Mouse (Mus musculus) CH12.LX (cell line): Measurements from ENCODE around the gene Frmd8. TPM values are rescaled to one million over a fixed set of nuclear protein-coding genes. Genes with fewer than 3 reads are reported as not detected.

Experiments used
- DNase-seq: peaks from one replicate; pipeline ENCODE4 v3.0.0-alpha.2; 2013; ENCODE audit errors: extremely low read depth
- H3K27ac ChIP-seq: 2 replicates; pipeline ENCODE4 v1.5.1; 2012; ENCODE audit warnings: low read depth, mild to moderate bottlenecking, control low read depth, moderate library complexity; ENCODE audit not compliant: insufficient read depth
- H3K27me3 ChIP-seq: replicated peaks from 2 replicates; pipeline ENCODE3; 2012; ENCODE audit warnings: inconsistent platforms
- H3K36me3 ChIP-seq, 2 experiments: replicated peaks in 1 of 2; 2 replicates each; pipeline versions ENCODE3 to v1.6.1; 2012; ENCODE audit warnings: inconsistent platforms in 1 of 2, low read length in 1 of 2, mild to moderate bottlenecking in 1 of 2, mixed read lengths in 1 of 2, moderate library complexity in 1 of 2; ENCODE audit not compliant: control insufficient read depth in 1 of 2, insufficient read depth in 1 of 2
- H3K4me1 ChIP-seq, 2 experiments: 2 replicates each; pipeline ENCODE4 v1.6.1; 2012; ENCODE audit warnings: inconsistent platforms in 1 of 2, moderate library complexity in 1 of 2; ENCODE audit not compliant: insufficient read depth in 2 of 2, control insufficient read depth in 1 of 2
- H3K4me2 ChIP-seq: 2 replicates; pipeline ENCODE4 v1.6.1; 2012; ENCODE audit warnings: low read depth, mild to moderate bottlenecking, control low read depth; ENCODE audit not compliant: poor library complexity, insufficient read depth, severe bottlenecking
- H3K4me3 ChIP-seq, 3 experiments: fragments of 150-350 bp in 1 of 3; sonication (generic) in 1 of 3; replicated peaks in 1 of 3; 2 replicates each; pipeline versions ENCODE3 to v1.5.1; 2011 to 2012; ENCODE audit warnings: low read depth in 2 of 3, low read length in 2 of 3, mild to moderate bottlenecking in 2 of 3, moderate library complexity in 2 of 3, control low read depth in 1 of 3, improper control_type of control experiment in 1 of 3, inconsistent platforms in 1 of 3, mixed read lengths in 1 of 3; ENCODE audit not compliant: poor library complexity in 1 of 3
- H3K79me2 ChIP-seq: replicated peaks from 2 replicates; pipeline ENCODE4 v1.6.1; 2012; ENCODE audit warnings: mild to moderate bottlenecking, moderate library complexity; ENCODE audit not compliant: control insufficient read depth, poor library complexity, insufficient read depth, severe bottlenecking; ENCODE audit errors: extremely low read depth
- H3K9ac ChIP-seq: 2 replicates; pipeline ENCODE4 v1.6.1; 2012; ENCODE audit warnings: low read depth, mild to moderate bottlenecking, control low read depth, moderate library complexity; ENCODE audit not compliant: insufficient read depth
- H3K9me3 ChIP-seq: replicated peaks from 2 replicates; pipeline ENCODE3; 2012; ENCODE audit warnings: low read length, inconsistent platforms, mixed read lengths
- BHLHE40 ChIP-seq: IDR thresholded peaks from 2 replicates; pipeline ENCODE4 v1.6.1; 2011; ENCODE audit warnings: mild to moderate bottlenecking, low read depth, low read length, improper control_type of control experiment
- CHD1 ChIP-seq: IDR thresholded peaks from 2 replicates; pipeline ENCODE4 v1.6.1; 2012; ENCODE audit warnings: low read depth, low read length, improper control_type of control experiment, inconsistent platforms
- CTCF ChIP-seq, 2 experiments: IDR thresholded peaks in 1 of 2; conservative IDR thresholded peaks in 1 of 2; 2 replicates each; pipeline ENCODE4 v1.5.1; 2011 to 2012; ENCODE audit warnings: low read depth in 2 of 2, low read length in 2 of 2, improper control_type of control experiment in 1 of 2, inconsistent platforms in 1 of 2, mild to moderate bottlenecking in 1 of 2, moderate library complexity in 1 of 2
- E2F4 ChIP-seq: IDR thresholded peaks from 2 replicates; pipeline ENCODE4 v1.6.1; 2011; ENCODE audit warnings: low read depth, low read length, improper control_type of control experiment; ENCODE audit not compliant: insufficient replicate concordance
- ELF1 ChIP-seq: IDR thresholded peaks from 2 replicates; pipeline ENCODE4 v1.6.1; 2014; ENCODE audit warnings: low read depth, mild to moderate bottlenecking, inconsistent platforms, low read length, improper control_type of control experiment
- EP300 ChIP-seq: IDR thresholded peaks from 2 replicates; pipeline ENCODE4 v1.6.1; 2011; ENCODE audit warnings: low read length, improper control_type of control experiment
- ETS1 ChIP-seq: conservative IDR thresholded peaks from 2 replicates; pipeline ENCODE4 v1.6.1; 2012; ENCODE audit warnings: low read depth, mild to moderate bottlenecking, inconsistent platforms, low read length, improper control_type of control experiment, moderate library complexity
- HCFC1 ChIP-seq: IDR thresholded peaks from 2 replicates; pipeline ENCODE4 v1.6.1; 2012; ENCODE audit warnings: low read depth, mild to moderate bottlenecking, inconsistent platforms, low read length, improper control_type of control experiment
- IRF4 ChIP-seq: IDR thresholded peaks from 2 replicates; pipeline ENCODE4 v1.6.1; 2014; ENCODE audit warnings: low read depth, mild to moderate bottlenecking, inconsistent platforms, low read length, improper control_type of control experiment
- JUN ChIP-seq: IDR thresholded peaks from 2 replicates; pipeline ENCODE4 v1.6.1; 2011; ENCODE audit warnings: low read depth, mild to moderate bottlenecking, low read length, improper control_type of control experiment, moderate library complexity; ENCODE audit not compliant: insufficient read depth
- JUND ChIP-seq: conservative IDR thresholded peaks from 2 replicates; pipeline ENCODE4 v1.6.1; 2011; ENCODE audit warnings: low read depth, low read length, improper control_type of control experiment
- KAT2A ChIP-seq: IDR thresholded peaks from 2 replicates; pipeline ENCODE4 v1.6.1; 2012; ENCODE audit warnings: low read length, improper control_type of control experiment, inconsistent platforms; ENCODE audit not compliant: insufficient replicate concordance
- MAFK ChIP-seq: IDR thresholded peaks from 2 replicates; pipeline ENCODE4 v1.6.1; 2011; ENCODE audit warnings: low read length, improper control_type of control experiment; ENCODE audit not compliant: insufficient replicate concordance
- MAX ChIP-seq: IDR thresholded peaks from 2 replicates; pipeline ENCODE4 v1.6.1; 2011; ENCODE audit warnings: low read length, improper control_type of control experiment
- MAZ ChIP-seq: IDR thresholded peaks from 2 replicates; pipeline ENCODE4 v1.6.1; 2012; ENCODE audit warnings: low read depth, mild to moderate bottlenecking, inconsistent platforms, low read length, improper control_type of control experiment, moderate library complexity
- NELFE ChIP-seq: IDR thresholded peaks from 2 replicates; pipeline ENCODE4 v1.6.1; 2011; ENCODE audit warnings: low read depth, low read length, improper control_type of control experiment
- NRF1 ChIP-seq: IDR thresholded peaks from 2 replicates; pipeline ENCODE4 v1.6.1; 2014; ENCODE audit warnings: low read depth, mild to moderate bottlenecking, inconsistent platforms, low read length, improper control_type of control experiment, moderate library complexity
- PAX5 ChIP-seq: IDR thresholded peaks from 2 replicates; pipeline ENCODE4 v1.6.1; 2012; ENCODE audit warnings: low read length, inconsistent platforms, mixed read lengths
- POLR2AphosphoS2 ChIP-seq: IDR thresholded peaks from 2 replicates; pipeline ENCODE4 v1.6.1; 2011; ENCODE audit warnings: low read depth, low read length, improper control_type of control experiment
- RAD21 ChIP-seq: IDR thresholded peaks from 2 replicates; pipeline ENCODE4 v1.6.1; 2011; ENCODE audit warnings: low read depth, mild to moderate bottlenecking, low read length, improper control_type of control experiment, moderate library complexity
- RCOR1 ChIP-seq: conservative IDR thresholded peaks from 2 replicates; pipeline ENCODE4 v1.6.1; 2012; ENCODE audit warnings: low read depth, mild to moderate bottlenecking, inconsistent platforms, low read length, improper control_type of control experiment
- SIN3A ChIP-seq: IDR thresholded peaks from 2 replicates; pipeline ENCODE4 v1.6.1; 2012; ENCODE audit warnings: low read length, improper control_type of control experiment, inconsistent platforms
- SMC3 ChIP-seq: IDR thresholded peaks from 2 replicates; pipeline ENCODE4 v1.6.1; 2011; ENCODE audit warnings: low read depth, low read length, improper control_type of control experiment
- TBP ChIP-seq: conservative IDR thresholded peaks from 2 replicates; pipeline ENCODE4 v1.6.1; 2011; ENCODE audit warnings: low read depth, low read length, improper control_type of control experiment
- UBTF ChIP-seq: IDR thresholded peaks from 2 replicates; pipeline ENCODE4 v1.6.1; 2012; ENCODE audit warnings: low read depth, mild to moderate bottlenecking, inconsistent platforms, low read length, improper control_type of control experiment, moderate library complexity
- USF1 ChIP-seq: IDR thresholded peaks from 2 replicates; pipeline ENCODE4 v1.6.1; 2014; ENCODE audit warnings: low read depth, mild to moderate bottlenecking, inconsistent platforms, low read length, improper control_type of control experiment
- ZC3H11A ChIP-seq: IDR thresholded peaks from 2 replicates; pipeline ENCODE4 v1.6.1; 2012; ENCODE audit warnings: low read depth, mild to moderate bottlenecking, inconsistent platforms, low read length, improper control_type of control experiment
- ZKSCAN1 ChIP-seq: IDR thresholded peaks from 2 replicates; pipeline ENCODE4 v1.6.1; 2012; ENCODE audit warnings: low read depth, inconsistent platforms, low read length, improper control_type of control experiment, borderline replicate concordance
- ZMIZ1 ChIP-seq: IDR thresholded peaks from 2 replicates; pipeline ENCODE4 v1.6.1; 2012; ENCODE audit warnings: low read depth, mild to moderate bottlenecking, inconsistent platforms, low read length, improper control_type of control experiment
- dilution Hi-C: fragments of 300-500 bp; cut with MboI; formaldehyde crosslinking; loops from 2 replicates; pipeline ENCODE4 v1.14.3; 2020; ENCODE audit warnings: low sequenced_read_pairs; ENCODE audit not compliant: extremely low pct_unique_long_range_greater_than_20kb, extremely low pct_ligation_motif_present
- in situ Hi-C: fragments of 300-500 bp; cut with MboI; formaldehyde crosslinking; loops from 3 replicates; pipeline ENCODE4 v1.14.3; 2019; ENCODE audit warnings: low sequenced_read_pairs, low pct_ligation_motif_present, low pct_unique_long_range_greater_than_20kb, mixed read lengths
- polyA plus RNA-seq: library from polyadenylated mRNA; unstranded; fragments of >175 nt; gene quantifications from 2 replicates; pipeline ENCODE4 v1.2.1, GENCODE M21; 2012; ENCODE audit warnings: low read depth; ENCODE audit not compliant: insufficient read length
- total RNA-seq, 2 experiments: library from RNA; depleted of rRNA; stranded (reverse); fragments of 300-350 nt in 1 of 2; fragments of >200 nt in 1 of 2; gene quantifications; 2 replicates each; pipeline ENCODE4 v1.2.3; 2012 to 2014

The Frmd8 gene
- total and polyA plus RNA-seq, 3 experiments, result 13.5 to 30.7 (median 25.2) TPM

- TF ChIP-seq BHLHE40, result no peak
- no peak for TF ChIP-seq USF1
- TF ChIP-seq MAZ, result peak; percentile 43; the same call in 1 of the 2 replicates
- TF ChIP-seq ZC3H11A, result no peak
- no peak; the same call in 1 of the 2 replicates for TF ChIP-seq POLR2AphosphoS2
- TF ChIP-seq NRF1, result no peak
- TF ChIP-seq CTCF (conservative IDR thresholded peaks at IDR 0.05 in 1 of 2, IDR thresholded peaks at IDR 0.05 in 1 of 2; ENCODE audit: low read depth in 2 of 2, low read length in 2 of 2), result no peak
- TF ChIP-seq TBP, result no peak
- no peak for TF ChIP-seq MAFK
- TF ChIP-seq NELFE, result no peak
- no peak for TF ChIP-seq ETS1
- no peak for TF ChIP-seq JUN
- TF ChIP-seq RAD21, result no peak
- TF ChIP-seq ZKSCAN1, result no peak
- TF ChIP-seq CHD1, result no peak; the same call in none of the 2 replicates
- TF ChIP-seq KAT2A, result no peak
- no peak for TF ChIP-seq EP300
- no peak for TF ChIP-seq JUND
- TF ChIP-seq MAX, result no peak
- TF ChIP-seq IRF4, result no peak
Observed at GRCm38 (mm10) chr19:5843781-5844691, 31.0 kb downstream of the Frmd8 start (continued).

- no peaks in the 10 kb centered on the region for H3K27me3 ChIP-seq
- H3K4me3 ChIP-seq, result peak overlapping the region; percentile 65 to 98 (median 68)
- H3K27ac ChIP-seq, result peak overlapping the region; percentile 99
- in situ Hi-C loops (no loop called here), dilution Hi-C loops (no loop called here)
- peaks cover 17 to 55% of the 10 kb centered on the region in 2 experiments for H3K4me1 ChIP-seq
- H3K9me3 ChIP-seq, result no peaks in the 10 kb centered on the region
- H3K79me2 ChIP-seq, result peaks cover 49% of the 10 kb centered on the region
- H3K9ac ChIP-seq, result peak overlapping the region; percentile 99
- H3K4me2 ChIP-seq, result peak overlapping the region; percentile 94
- H3K36me3 ChIP-seq, result peaks cover 9 to 20% of the 10 kb centered on the region in 2 experiments
- DNase-seq, result peak; percentile 54
- no peak for TF ChIP-seq JUN
- peak; percentile 61 for TF ChIP-seq ZMIZ1
- no peak for TF ChIP-seq ZKSCAN1
- TF ChIP-seq E2F4, result no peak
- peak; percentile 60; the same call in 1 of the 2 replicates for TF ChIP-seq MAZ
- no peak for TF ChIP-seq KAT2A
- TF ChIP-seq NRF1, result no peak
- no peak for TF ChIP-seq JUND
- no peak for TF ChIP-seq BHLHE40
- peak; percentile 17; the same call in 1 of the 2 replicates for TF ChIP-seq SMC3
- TF ChIP-seq EP300, result no peak
- 0 out of 2 replicates have a peak, but pooled peaks have one; percentile 15 for TF ChIP-seq ELF1
- TF ChIP-seq CTCF (conservative IDR thresholded peaks at IDR 0.05 in 1 of 2, IDR thresholded peaks at IDR 0.05 in 1 of 2; ENCODE audit: low read depth in 2 of 2, low read length in 2 of 2), result no peak
- TF ChIP-seq POLR2AphosphoS2, result peak; percentile 49
- no peak for TF ChIP-seq UBTF
- TF ChIP-seq SIN3A, result peak; percentile 67
- peak; percentile 54; the same call in 1 of the 2 replicates for TF ChIP-seq RCOR1
- 0 out of 2 replicates have a peak, but pooled peaks have one; percentile 11 for TF ChIP-seq ETS1
- TF ChIP-seq TBP, result 0 out of 2 replicates have a peak, but pooled peaks have one; percentile 13
- TF ChIP-seq PAX5, result no peak
- no peak for TF ChIP-seq HCFC1
Observed at GRCm38 (mm10) chr19:5842785-5843730, 32.0 kb downstream of the Frmd8 start.
